Mouse (Mus musculus) CH12.LX (cell line): ENCODE measurements around the gene Hsh2d. TPM values are rescaled to one million over a fixed set of nuclear protein-coding genes. Genes with fewer than 3 reads are reported as not detected.

Experiments used
- DNase-seq: peaks from one replicate; pipeline ENCODE4 v3.0.0-alpha.2; 2013; ENCODE audit errors: extremely low read depth
- H3K27ac ChIP-seq: 2 replicates; pipeline ENCODE4 v1.5.1; 2012; ENCODE audit warnings: low read depth, mild to moderate bottlenecking, control low read depth, moderate library complexity; ENCODE audit not compliant: insufficient read depth
- H3K27me3 ChIP-seq: replicated peaks from 2 replicates; pipeline ENCODE3; 2012; ENCODE audit warnings: inconsistent platforms
- H3K36me3 ChIP-seq, 2 experiments: replicated peaks in 1 of 2; 2 replicates each; pipeline versions ENCODE3 to v1.6.1; 2012; ENCODE audit warnings: inconsistent platforms in 1 of 2, low read length in 1 of 2, mild to moderate bottlenecking in 1 of 2, mixed read lengths in 1 of 2, moderate library complexity in 1 of 2; ENCODE audit not compliant: control insufficient read depth in 1 of 2, insufficient read depth in 1 of 2
- H3K4me1 ChIP-seq, 2 experiments: 2 replicates each; pipeline ENCODE4 v1.6.1; 2012; ENCODE audit warnings: inconsistent platforms in 1 of 2, moderate library complexity in 1 of 2; ENCODE audit not compliant: insufficient read depth in 2 of 2, control insufficient read depth in 1 of 2
- H3K4me2 ChIP-seq: 2 replicates; pipeline ENCODE4 v1.6.1; 2012; ENCODE audit warnings: low read depth, mild to moderate bottlenecking, control low read depth; ENCODE audit not compliant: poor library complexity, insufficient read depth, severe bottlenecking
- H3K4me3 ChIP-seq, 3 experiments: fragments of 150-350 bp in 1 of 3; sonication (generic) in 1 of 3; replicated peaks in 1 of 3; 2 replicates each; pipeline versions ENCODE3 to v1.5.1; 2011 to 2012; ENCODE audit warnings: low read depth in 2 of 3, low read length in 2 of 3, mild to moderate bottlenecking in 2 of 3, moderate library complexity in 2 of 3, control low read depth in 1 of 3, improper control_type of control experiment in 1 of 3, inconsistent platforms in 1 of 3, mixed read lengths in 1 of 3; ENCODE audit not compliant: poor library complexity in 1 of 3
- H3K79me2 ChIP-seq: replicated peaks from 2 replicates; pipeline ENCODE4 v1.6.1; 2012; ENCODE audit warnings: mild to moderate bottlenecking, moderate library complexity; ENCODE audit not compliant: control insufficient read depth, poor library complexity, insufficient read depth, severe bottlenecking; ENCODE audit errors: extremely low read depth
- H3K9ac ChIP-seq: 2 replicates; pipeline ENCODE4 v1.6.1; 2012; ENCODE audit warnings: low read depth, mild to moderate bottlenecking, control low read depth, moderate library complexity; ENCODE audit not compliant: insufficient read depth
- H3K9me3 ChIP-seq: replicated peaks from 2 replicates; pipeline ENCODE3; 2012; ENCODE audit warnings: low read length, inconsistent platforms, mixed read lengths
- BHLHE40 ChIP-seq: IDR thresholded peaks from 2 replicates; pipeline ENCODE4 v1.6.1; 2011; ENCODE audit warnings: mild to moderate bottlenecking, low read depth, low read length, improper control_type of control experiment
- CHD1 ChIP-seq: IDR thresholded peaks from 2 replicates; pipeline ENCODE4 v1.6.1; 2012; ENCODE audit warnings: low read depth, low read length, improper control_type of control experiment, inconsistent platforms
- CHD2 ChIP-seq: IDR thresholded peaks from 2 replicates; pipeline ENCODE4 v1.6.1; 2011; ENCODE audit warnings: low read length, improper control_type of control experiment
- CTCF ChIP-seq, 2 experiments: IDR thresholded peaks in 1 of 2; conservative IDR thresholded peaks in 1 of 2; 2 replicates each; pipeline ENCODE4 v1.5.1; 2011 to 2012; ENCODE audit warnings: low read depth in 2 of 2, low read length in 2 of 2, improper control_type of control experiment in 1 of 2, inconsistent platforms in 1 of 2, mild to moderate bottlenecking in 1 of 2, moderate library complexity in 1 of 2
- E2F4 ChIP-seq: IDR thresholded peaks from 2 replicates; pipeline ENCODE4 v1.6.1; 2011; ENCODE audit warnings: low read depth, low read length, improper control_type of control experiment; ENCODE audit not compliant: insufficient replicate concordance
- ELF1 ChIP-seq: IDR thresholded peaks from 2 replicates; pipeline ENCODE4 v1.6.1; 2014; ENCODE audit warnings: low read depth, mild to moderate bottlenecking, inconsistent platforms, low read length, improper control_type of control experiment
- EP300 ChIP-seq: IDR thresholded peaks from 2 replicates; pipeline ENCODE4 v1.6.1; 2011; ENCODE audit warnings: low read length, improper control_type of control experiment
- ETS1 ChIP-seq: conservative IDR thresholded peaks from 2 replicates; pipeline ENCODE4 v1.6.1; 2012; ENCODE audit warnings: low read depth, mild to moderate bottlenecking, inconsistent platforms, low read length, improper control_type of control experiment, moderate library complexity
- GABPA ChIP-seq: IDR thresholded peaks from 2 replicates; pipeline ENCODE4 v1.6.1; 2012; ENCODE audit warnings: low read depth, low read length, improper control_type of control experiment, inconsistent platforms; ENCODE audit not compliant: insufficient replicate concordance
- HCFC1 ChIP-seq: IDR thresholded peaks from 2 replicates; pipeline ENCODE4 v1.6.1; 2012; ENCODE audit warnings: low read depth, mild to moderate bottlenecking, inconsistent platforms, low read length, improper control_type of control experiment
- IRF4 ChIP-seq: IDR thresholded peaks from 2 replicates; pipeline ENCODE4 v1.6.1; 2014; ENCODE audit warnings: low read depth, mild to moderate bottlenecking, inconsistent platforms, low read length, improper control_type of control experiment
- JUN ChIP-seq: IDR thresholded peaks from 2 replicates; pipeline ENCODE4 v1.6.1; 2011; ENCODE audit warnings: low read depth, mild to moderate bottlenecking, low read length, improper control_type of control experiment, moderate library complexity; ENCODE audit not compliant: insufficient read depth
- JUND ChIP-seq: conservative IDR thresholded peaks from 2 replicates; pipeline ENCODE4 v1.6.1; 2011; ENCODE audit warnings: low read depth, low read length, improper control_type of control experiment
- KAT2A ChIP-seq: IDR thresholded peaks from 2 replicates; pipeline ENCODE4 v1.6.1; 2012; ENCODE audit warnings: low read length, improper control_type of control experiment, inconsistent platforms; ENCODE audit not compliant: insufficient replicate concordance
- MAFK ChIP-seq: IDR thresholded peaks from 2 replicates; pipeline ENCODE4 v1.6.1; 2011; ENCODE audit warnings: low read length, improper control_type of control experiment; ENCODE audit not compliant: insufficient replicate concordance
- MAX ChIP-seq: IDR thresholded peaks from 2 replicates; pipeline ENCODE4 v1.6.1; 2011; ENCODE audit warnings: low read length, improper control_type of control experiment
- MAZ ChIP-seq: IDR thresholded peaks from 2 replicates; pipeline ENCODE4 v1.6.1; 2012; ENCODE audit warnings: low read depth, mild to moderate bottlenecking, inconsistent platforms, low read length, improper control_type of control experiment, moderate library complexity
- MEF2A ChIP-seq: IDR thresholded peaks from 2 replicates; pipeline ENCODE4 v1.6.1; 2014; ENCODE audit warnings: low read depth, mild to moderate bottlenecking, inconsistent platforms, low read length, improper control_type of control experiment, borderline replicate concordance
- MXI1 ChIP-seq: IDR thresholded peaks from 2 replicates; pipeline ENCODE4 v1.6.1; 2011; ENCODE audit warnings: mild to moderate bottlenecking, low read depth, low read length, improper control_type of control experiment
- MYC ChIP-seq: IDR thresholded peaks from 2 replicates; pipeline ENCODE4 v1.6.1; 2011; ENCODE audit warnings: low read depth, mild to moderate bottlenecking, improper control_type of control experiment, low read length
- NELFE ChIP-seq: IDR thresholded peaks from 2 replicates; pipeline ENCODE4 v1.6.1; 2011; ENCODE audit warnings: low read depth, low read length, improper control_type of control experiment
- NRF1 ChIP-seq: IDR thresholded peaks from 2 replicates; pipeline ENCODE4 v1.6.1; 2014; ENCODE audit warnings: low read depth, mild to moderate bottlenecking, inconsistent platforms, low read length, improper control_type of control experiment, moderate library complexity
- PAX5 ChIP-seq: IDR thresholded peaks from 2 replicates; pipeline ENCODE4 v1.6.1; 2012; ENCODE audit warnings: low read length, inconsistent platforms, mixed read lengths
- POLR2A ChIP-seq: IDR thresholded peaks from 2 replicates; pipeline ENCODE4 v1.6.1; 2011; ENCODE audit warnings: low read depth, mild to moderate bottlenecking, improper control_type of control experiment, low read length
- POLR2AphosphoS2 ChIP-seq: IDR thresholded peaks from 2 replicates; pipeline ENCODE4 v1.6.1; 2011; ENCODE audit warnings: low read depth, low read length, improper control_type of control experiment
- RAD21 ChIP-seq: IDR thresholded peaks from 2 replicates; pipeline ENCODE4 v1.6.1; 2011; ENCODE audit warnings: low read depth, mild to moderate bottlenecking, low read length, improper control_type of control experiment, moderate library complexity
- RCOR1 ChIP-seq: conservative IDR thresholded peaks from 2 replicates; pipeline ENCODE4 v1.6.1; 2012; ENCODE audit warnings: low read depth, mild to moderate bottlenecking, inconsistent platforms, low read length, improper control_type of control experiment
- SIN3A ChIP-seq: IDR thresholded peaks from 2 replicates; pipeline ENCODE4 v1.6.1; 2012; ENCODE audit warnings: low read length, improper control_type of control experiment, inconsistent platforms
- SMC3 ChIP-seq: IDR thresholded peaks from 2 replicates; pipeline ENCODE4 v1.6.1; 2011; ENCODE audit warnings: low read depth, low read length, improper control_type of control experiment
- TBP ChIP-seq: conservative IDR thresholded peaks from 2 replicates; pipeline ENCODE4 v1.6.1; 2011; ENCODE audit warnings: low read depth, low read length, improper control_type of control experiment
- TCF12 ChIP-seq: IDR thresholded peaks from 2 replicates; pipeline ENCODE4 v1.6.1; 2014; ENCODE audit warnings: low read depth, mild to moderate bottlenecking, inconsistent platforms, low read length, improper control_type of control experiment
- UBTF ChIP-seq: IDR thresholded peaks from 2 replicates; pipeline ENCODE4 v1.6.1; 2012; ENCODE audit warnings: low read depth, mild to moderate bottlenecking, inconsistent platforms, low read length, improper control_type of control experiment, moderate library complexity
- USF1 ChIP-seq: IDR thresholded peaks from 2 replicates; pipeline ENCODE4 v1.6.1; 2014; ENCODE audit warnings: low read depth, mild to moderate bottlenecking, inconsistent platforms, low read length, improper control_type of control experiment
- USF2 ChIP-seq: conservative IDR thresholded peaks from 2 replicates; pipeline ENCODE4 v1.6.1; 2011; ENCODE audit warnings: low read depth, low read length, improper control_type of control experiment
- ZC3H11A ChIP-seq: IDR thresholded peaks from 2 replicates; pipeline ENCODE4 v1.6.1; 2012; ENCODE audit warnings: low read depth, mild to moderate bottlenecking, inconsistent platforms, low read length, improper control_type of control experiment
- ZKSCAN1 ChIP-seq: IDR thresholded peaks from 2 replicates; pipeline ENCODE4 v1.6.1; 2012; ENCODE audit warnings: low read depth, inconsistent platforms, low read length, improper control_type of control experiment, borderline replicate concordance
- ZMIZ1 ChIP-seq: IDR thresholded peaks from 2 replicates; pipeline ENCODE4 v1.6.1; 2012; ENCODE audit warnings: low read depth, mild to moderate bottlenecking, inconsistent platforms, low read length, improper control_type of control experiment
- ZNF384 ChIP-seq: IDR thresholded peaks from 2 replicates; pipeline ENCODE4 v1.6.1; 2012; ENCODE audit warnings: low read depth, low read length, improper control_type of control experiment, inconsistent platforms
- dilution Hi-C: fragments of 300-500 bp; cut with MboI; formaldehyde crosslinking; loops from 2 replicates; pipeline ENCODE4 v1.14.3; 2020; ENCODE audit warnings: low sequenced_read_pairs; ENCODE audit not compliant: extremely low pct_unique_long_range_greater_than_20kb, extremely low pct_ligation_motif_present
- in situ Hi-C: fragments of 300-500 bp; cut with MboI; formaldehyde crosslinking; loops from 3 replicates; pipeline ENCODE4 v1.14.3; 2019; ENCODE audit warnings: low sequenced_read_pairs, low pct_ligation_motif_present, low pct_unique_long_range_greater_than_20kb, mixed read lengths
- polyA plus RNA-seq: library from polyadenylated mRNA; unstranded; fragments of >175 nt; gene quantifications from 2 replicates; pipeline ENCODE4 v1.2.1, GENCODE M21; 2012; ENCODE audit warnings: low read depth; ENCODE audit not compliant: insufficient read length
- total RNA-seq, 2 experiments: library from RNA; depleted of rRNA; stranded (reverse); fragments of 300-350 nt in 1 of 2; fragments of >200 nt in 1 of 2; gene quantifications; 2 replicates each; pipeline ENCODE4 v1.2.3; 2012 to 2014

Gene Hsh2d
- total and polyA plus RNA-seq, 3 experiments = 17.9 to 25.1 (median 24.1) TPM

- peaks cover 9% of the 10 kb centered on the region; the same call in 1 of the 2 replicates for H3K79me2 ChIP-seq
- peak; percentile 100 for DNase-seq
- H3K9me3 ChIP-seq = no peaks in the 10 kb centered on the region
- no peaks in the 10 kb centered on the region for H3K27me3 ChIP-seq
- H3K4me2 ChIP-seq = peak within 1 kb of the TSS; percentile 72
- in situ Hi-C loops = no loop called here
- H3K36me3 ChIP-seq = peaks cover 5 to 29% of the 10 kb centered on the region in 2 experiments
- TF ChIP-seq MEF2A (peak; percentile 71; the same call in 1 of the 2 replicates), BHLHE40 (peak; percentile 94), ZKSCAN1 (no peak), CTCF (conservative IDR thresholded peaks at IDR 0.05 in 1 of 2, IDR thresholded peaks at IDR 0.05 in 1 of 2; ENCODE audit: low read depth in 2 of 2, low read length in 2 of 2) (peak; percentile 74 to 86), ETS1 (peak; percentile 77), CHD2 (peak; percentile 35; the same call in 1 of the 2 replicates), RCOR1 (no peak), GABPA (peak; percentile 20; the same call in 1 of the 2 replicates), MAZ (peak; percentile 59; the same call in 1 of the 2 replicates), UBTF (no peak), JUN (no peak), POLR2AphosphoS2 (no peak), IRF4 (peak; percentile 25; the same call in 1 of the 2 replicates), CHD1 (no peak), USF2 (no peak), HCFC1 (peak; percentile 86), MXI1 (peak; percentile 91), USF1 (no peak), TBP (peak; percentile 82), E2F4 (no peak), ELF1 (peak; percentile 91), MYC (peak; percentile 94), RAD21 (peak; percentile 55), SIN3A (peak; percentile 91), SMC3 (peak; percentile 54), NELFE (peak; percentile 68), NRF1 (peak; percentile 92), POLR2A (peak; percentile 65), KAT2A (peak; percentile 62; the same call in 1 of the 2 replicates), PAX5 (no peak), EP300 (0 out of 2 replicates have a peak, but pooled peaks have one; percentile 13), ZC3H11A (no peak), ZMIZ1 (peak; percentile 18; the same call in 1 of the 2 replicates), ZNF384 (no peak), JUND (peak; percentile 26; the same call in 1 of the 2 replicates), MAFK (peak; percentile 76), MAX (peak; percentile 92), TCF12 (peak; percentile 69)
- TF ChIP-seq, all 38 proteins: peak for 26
- peaks cover 4 to 39% of the 10 kb centered on the region in 2 experiments for H3K4me1 ChIP-seq
- dilution Hi-C loops = no loop called here
- peak within 1 kb of the TSS; percentile 56 for H3K9ac ChIP-seq
- H3K4me3 ChIP-seq = peak within 1 kb of the TSS; percentile 81 to 92 (median 81)
- H3K27ac ChIP-seq = peak within 1 kb of the TSS; percentile 84
Observed at GRCm38 (mm10) chr8:72239499-72240402, 50.3 kb downstream of the Hsh2d start, which contains the start of gene Ap1m1. TSS of gene Ap1m1 (plus strand) at chr8:72240018.
